Mouse (Mus musculus): ENCODE data around the gene Ctnna3. TPM values are rescaled to one million over a fixed set of nuclear protein-coding genes. Genes with fewer than 3 reads are reported as not detected.

Gene Ctnna3
- total and polyA plus RNA-seq, 3 experiments = not detected

DNA sequence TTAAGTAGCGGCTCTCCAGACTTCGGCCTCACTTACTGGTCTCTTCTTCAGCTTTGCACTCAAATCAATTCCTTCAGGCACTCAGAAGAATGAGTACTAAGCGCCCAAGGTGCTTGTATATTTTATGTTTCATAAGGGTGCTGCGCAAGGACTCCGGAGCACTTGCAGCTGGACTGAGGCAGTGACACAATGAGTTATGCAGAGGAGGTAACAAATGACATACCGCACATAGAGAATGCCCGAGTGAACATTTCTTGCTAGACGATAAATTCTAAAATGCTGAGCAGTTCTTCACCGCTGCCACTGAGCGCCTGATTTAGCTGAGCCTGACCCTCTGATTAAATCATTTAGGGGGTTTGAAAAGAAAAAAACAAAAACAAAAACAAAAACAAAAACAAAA lies 342.2 kb downstream of the Ctnna3 start:
- no peak for DNase-seq (ENCODE audit: low spot score)
- Histone ChIP-seq H3K4me3 (ENCODE audit: low read depth, low read length) (no peak overlapping the region), H3K4me1 (ENCODE audit: insufficient read depth, low read depth, low read length) (no peaks in the 10 kb centered on the region), H3K9me3 (replicated peaks) (peaks cover 4% of the 10 kb centered on the region), H3K27me3 (ENCODE audit: insufficient read depth, low read length) (no peaks in the 10 kb centered on the region), H3K36me3 (replicated peaks) (no peaks in the 10 kb centered on the region)
- TF ChIP-seq CTCF (IDR thresholded peaks at IDR 0.05; ENCODE audit: low read depth, low read length) (no peak), GATA2 (IDR thresholded peaks at IDR 0.05; ENCODE audit: borderline replicate concordance, low read depth, low read length) (no peak), GATA1 (IDR thresholded peaks at IDR 0.05; ENCODE audit: borderline replicate concordance, low read length) (no peak), TAL1 (conservative IDR thresholded peaks at IDR 0.05; ENCODE audit: low read depth, low read length) (no peak), POLR2AphosphoS5 (IDR thresholded peaks at IDR 0.05; ENCODE audit: insufficient replicate concordance, low read depth, low read length) (no peak)
- ATAC-seq (ENCODE audit: extremely low read depth, insufficient number of reproducible peaks, low FRiP score, poor library complexity, severe bottlenecking) = no peak

GRCm38 (mm10) chr10:63781948-63782347 lies 352.1 kb downstream of the Ctnna3 start:
- Histone ChIP-seq H3K4me1 (ENCODE audit: insufficient read depth, low read depth, low read length) (no peaks in the 10 kb centered on the region), H3K4me3 (ENCODE audit: low read depth, low read length) (no peak overlapping the region), H3K27me3 (ENCODE audit: insufficient read depth, low read length) (no peaks in the 10 kb centered on the region), H3K36me3 (replicated peaks) (no peaks in the 10 kb centered on the region), H3K9me3 (replicated peaks) (no peaks in the 10 kb centered on the region; the same call in 1 of the 2 replicates)
- DNase-seq (ENCODE audit: low spot score) = no peak
- no peak for TF ChIP-seq GATA1 (IDR thresholded peaks at IDR 0.05; ENCODE audit: borderline replicate concordance, low read length)
- no peak for ATAC-seq (ENCODE audit: extremely low read depth, insufficient number of reproducible peaks, low FRiP score, poor library complexity, severe bottlenecking)

DNA sequence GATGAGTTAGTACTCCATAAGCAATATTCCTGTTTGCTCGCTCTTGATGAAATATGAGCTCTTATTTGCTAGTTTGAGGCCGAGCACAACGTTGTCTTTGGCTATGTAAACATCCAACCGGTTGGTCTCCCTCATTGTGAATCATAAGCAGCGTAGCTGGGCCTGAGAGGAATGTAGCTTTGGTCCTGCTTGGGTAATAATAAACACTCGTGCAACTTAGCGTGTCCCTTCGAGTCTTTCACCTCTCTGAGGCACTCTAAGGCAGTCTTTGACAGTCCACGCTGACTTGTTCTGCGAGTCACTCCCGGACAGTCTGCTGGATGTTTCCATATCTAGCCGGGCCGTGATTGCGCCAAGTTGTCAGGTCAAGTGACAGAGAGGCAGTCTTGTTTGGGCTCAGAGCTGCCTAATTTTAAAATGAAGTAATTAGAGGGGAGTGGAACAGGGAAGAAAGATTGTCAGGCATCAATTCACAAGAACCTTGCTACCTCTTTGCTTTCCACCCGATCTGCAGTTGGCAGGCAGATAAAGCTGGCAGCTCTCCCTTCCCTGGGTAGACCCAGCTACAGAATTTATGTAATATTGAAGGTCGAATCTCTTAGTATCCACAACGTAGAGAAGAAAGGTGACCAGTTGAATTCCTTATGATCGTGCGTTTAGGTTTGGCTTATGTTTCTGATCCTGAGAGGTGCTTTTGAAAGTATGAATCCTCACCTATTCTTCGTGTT lies 355.1 kb downstream of the Ctnna3 start:
- no peaks in the 10 kb centered on the region for H3K27me3 ChIP-seq (ENCODE audit: insufficient read depth, low read length)
- no peaks in the 10 kb centered on the region for H3K36me3 ChIP-seq (replicated peaks)
- no peaks in the 10 kb centered on the region for H3K4me1 ChIP-seq (ENCODE audit: insufficient read depth, low read depth, low read length)
- ATAC-seq (ENCODE audit: extremely low read depth, insufficient number of reproducible peaks, low FRiP score, poor library complexity, severe bottlenecking) = no peak
- no peaks in the 10 kb centered on the region; the same call in 1 of the 2 replicates for H3K9me3 ChIP-seq (replicated peaks)
- no peak overlapping the region for H3K4me3 ChIP-seq (ENCODE audit: low read depth, low read length)
- DNase-seq (ENCODE audit: low spot score) = no peak
- TF ChIP-seq CTCF (IDR thresholded peaks at IDR 0.05; ENCODE audit: low read depth, low read length) (no peak), POLR2AphosphoS5 (IDR thresholded peaks at IDR 0.05; ENCODE audit: insufficient replicate concordance, low read depth, low read length) (no peak), GATA1 (IDR thresholded peaks at IDR 0.05; ENCODE audit: borderline replicate concordance, low read length) (no peak), TAL1 (conservative IDR thresholded peaks at IDR 0.05; ENCODE audit: low read depth, low read length) (no peak), GATA2 (IDR thresholded peaks at IDR 0.05; ENCODE audit: borderline replicate concordance, low read depth, low read length) (no peak)

DNA sequence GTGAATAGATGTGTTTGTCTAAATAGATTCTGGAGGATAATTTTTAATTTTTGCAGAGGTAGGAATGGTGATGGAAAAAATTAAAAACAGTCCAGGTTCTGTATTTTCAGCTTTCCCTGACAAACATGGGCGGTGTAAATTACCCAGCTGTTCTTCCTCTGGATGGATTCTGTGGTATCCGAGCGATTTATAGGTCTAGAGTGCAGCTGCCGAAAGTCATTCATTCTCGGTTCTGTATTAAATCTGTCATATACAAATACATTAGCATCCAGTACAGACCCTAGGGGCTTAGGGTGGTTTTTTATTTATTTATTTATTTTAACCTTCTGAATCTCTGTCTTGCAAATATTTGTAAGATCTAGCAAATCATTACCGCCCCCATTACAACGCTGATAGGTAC lies 356.5 kb downstream of the Ctnna3 start:
- DNase-seq (ENCODE audit: low spot score) (no peak), ATAC-seq (ENCODE audit: extremely low read depth, insufficient number of reproducible peaks, low FRiP score, poor library complexity, severe bottlenecking) (no peak)
- Histone ChIP-seq H3K4me3 (ENCODE audit: low read depth, low read length) (no peak overlapping the region), H3K27me3 (ENCODE audit: insufficient read depth, low read length) (no peaks in the 10 kb centered on the region), H3K4me1 (ENCODE audit: insufficient read depth, low read depth, low read length) (no peaks in the 10 kb centered on the region), H3K36me3 (replicated peaks) (no peaks in the 10 kb centered on the region), H3K9me3 (replicated peaks) (no peaks in the 10 kb centered on the region; the same call in 1 of the 2 replicates)
- TF ChIP-seq TAL1 (conservative IDR thresholded peaks at IDR 0.05; ENCODE audit: low read depth, low read length) (no peak), GATA1 (IDR thresholded peaks at IDR 0.05; ENCODE audit: borderline replicate concordance, low read length) (no peak), GATA2 (IDR thresholded peaks at IDR 0.05; ENCODE audit: borderline replicate concordance, low read depth, low read length) (no peak), POLR2AphosphoS5 (IDR thresholded peaks at IDR 0.05; ENCODE audit: insufficient replicate concordance, low read depth, low read length) (no peak), CTCF (IDR thresholded peaks at IDR 0.05; ENCODE audit: low read depth, low read length) (no peak)

DNA sequence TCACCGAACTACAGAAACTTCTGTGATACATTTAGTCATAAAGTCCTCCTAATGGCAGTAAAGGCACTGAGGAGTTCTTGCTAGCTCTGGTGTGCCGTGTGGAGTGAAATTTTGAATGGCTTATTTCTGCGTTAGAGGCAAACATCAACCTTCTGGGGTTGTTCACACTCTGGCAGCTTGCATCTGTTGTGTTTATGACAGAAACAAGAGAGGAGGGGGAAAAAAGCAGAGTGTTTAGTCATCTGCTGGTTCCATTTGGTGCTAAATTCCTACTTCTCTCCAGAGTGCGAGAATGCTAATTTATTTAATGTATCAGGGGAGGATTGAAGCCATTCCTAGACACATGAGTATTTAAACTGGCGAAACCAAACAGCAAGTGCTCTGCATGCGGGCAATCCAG lies 374.0 kb downstream of the Ctnna3 start:
- TF ChIP-seq GATA2 (IDR thresholded peaks at IDR 0.05; ENCODE audit: borderline replicate concordance, low read depth, low read length) (no peak), CTCF (IDR thresholded peaks at IDR 0.05; ENCODE audit: low read depth, low read length) (no peak), POLR2AphosphoS5 (IDR thresholded peaks at IDR 0.05; ENCODE audit: insufficient replicate concordance, low read depth, low read length) (no peak), TAL1 (conservative IDR thresholded peaks at IDR 0.05; ENCODE audit: low read depth, low read length) (no peak), GATA1 (IDR thresholded peaks at IDR 0.05; ENCODE audit: borderline replicate concordance, low read length) (no peak)
- no peak for DNase-seq (ENCODE audit: low spot score)
- H3K27me3 ChIP-seq (ENCODE audit: insufficient read depth, low read length) = no peaks in the 10 kb centered on the region
- H3K4me3 ChIP-seq (ENCODE audit: low read depth, low read length) = no peak overlapping the region
- ATAC-seq (ENCODE audit: extremely low read depth, insufficient number of reproducible peaks, low FRiP score, poor library complexity, severe bottlenecking) = no peak
- no peaks in the 10 kb centered on the region for H3K36me3 ChIP-seq (replicated peaks)
- H3K4me1 ChIP-seq (ENCODE audit: insufficient read depth, low read depth, low read length) = no peaks in the 10 kb centered on the region
- 0 out of 2 replicates have a peak, but pooled peaks cover 3% of the 10 kb centered on the region for H3K9me3 ChIP-seq (replicated peaks)

GRCm38 (mm10) chr10:63805551-63805950 lies 375.7 kb downstream of the Ctnna3 start:
- ATAC-seq (ENCODE audit: extremely low read depth, insufficient number of reproducible peaks, low FRiP score, poor library complexity, severe bottlenecking) (no peak), DNase-seq (ENCODE audit: low spot score) (no peak)
- Histone ChIP-seq H3K4me3 (ENCODE audit: low read depth, low read length) (no peak overlapping the region), H3K36me3 (replicated peaks) (no peaks in the 10 kb centered on the region), H3K4me1 (ENCODE audit: insufficient read depth, low read depth, low read length) (no peaks in the 10 kb centered on the region), H3K27me3 (ENCODE audit: insufficient read depth, low read length) (no peaks in the 10 kb centered on the region), H3K9me3 (replicated peaks) (0 out of 2 replicates have a peak, but pooled peaks cover 3% of the 10 kb centered on the region)
- no peak for TF ChIP-seq POLR2AphosphoS5 (IDR thresholded peaks at IDR 0.05; ENCODE audit: insufficient replicate concordance, low read depth, low read length)
- no peak for TF ChIP-seq CTCF (IDR thresholded peaks at IDR 0.05; ENCODE audit: low read depth, low read length)
- TF ChIP-seq TAL1 (conservative IDR thresholded peaks at IDR 0.05; ENCODE audit: low read depth, low read length) = no peak
- TF ChIP-seq GATA1 (IDR thresholded peaks at IDR 0.05; ENCODE audit: borderline replicate concordance, low read length) = no peak
- no peak for TF ChIP-seq GATA2 (IDR thresholded peaks at IDR 0.05; ENCODE audit: borderline replicate concordance, low read depth, low read length)

Measured in G1E (cell line).